Mouse (Mus musculus) mouse embryonic stem cell (cell line): ENCODE measurements at regions not wholly inside any gene's neighbourhood (a gene's known extent, or its start where the extent isn't known, plus 50 kb on each side); places are given as distances from the start of the nearest gene placed in this dataset.

Source experiments
- in situ Hi-C, 2 experiments: fragments of 300-500 bp; cut with MboI; formaldehyde crosslinking; loops; 1 replicate in 1 of 2; 3 replicates in 1 of 2; pipeline ENCODE4 v1.14.3; 2019 to 2020; ENCODE audit warnings: low sequenced_read_pairs in 2 of 2, low pct_unique_long_range_greater_than_20kb in 1 of 2, mixed read lengths in 1 of 2; ENCODE audit not compliant: unreplicated experiment in 1 of 2

DNA sequence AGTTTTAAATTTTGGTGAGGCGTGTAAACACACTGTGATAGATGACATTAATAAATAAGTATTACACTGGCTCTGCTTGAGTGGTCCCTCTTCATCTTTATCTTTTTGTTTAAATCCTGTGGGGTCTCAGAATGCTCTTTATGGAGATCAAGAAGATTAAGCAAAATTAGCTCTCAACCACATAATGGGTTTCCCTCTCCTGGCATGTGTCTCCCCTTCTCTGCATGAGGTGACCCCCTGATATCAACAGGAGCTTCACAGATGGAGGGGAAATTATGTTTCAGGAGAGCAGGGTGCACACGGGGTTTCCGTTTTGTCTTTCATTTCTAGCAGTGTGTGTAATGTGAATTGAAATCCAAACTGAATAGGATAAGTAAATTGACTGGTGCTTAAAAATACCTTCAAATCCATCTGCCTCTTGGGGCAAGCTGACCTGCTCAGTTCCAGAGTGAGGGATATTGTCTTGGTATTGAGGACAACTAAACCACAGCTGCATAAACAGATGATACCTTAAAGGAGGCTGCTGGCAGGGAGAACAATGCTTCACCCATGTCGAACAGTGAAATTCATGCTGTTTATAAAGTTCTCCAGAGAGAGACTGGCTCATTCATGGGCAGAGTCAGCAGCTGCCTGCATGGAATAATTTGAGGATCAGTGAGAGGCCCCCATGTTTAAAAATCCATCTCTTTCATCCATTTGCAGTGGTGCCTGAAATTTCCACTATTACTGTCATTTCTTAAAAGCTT lies 518.3 kb upstream of the Nr2f1 start:
- in situ Hi-C loops, result no loop called here

DNA sequence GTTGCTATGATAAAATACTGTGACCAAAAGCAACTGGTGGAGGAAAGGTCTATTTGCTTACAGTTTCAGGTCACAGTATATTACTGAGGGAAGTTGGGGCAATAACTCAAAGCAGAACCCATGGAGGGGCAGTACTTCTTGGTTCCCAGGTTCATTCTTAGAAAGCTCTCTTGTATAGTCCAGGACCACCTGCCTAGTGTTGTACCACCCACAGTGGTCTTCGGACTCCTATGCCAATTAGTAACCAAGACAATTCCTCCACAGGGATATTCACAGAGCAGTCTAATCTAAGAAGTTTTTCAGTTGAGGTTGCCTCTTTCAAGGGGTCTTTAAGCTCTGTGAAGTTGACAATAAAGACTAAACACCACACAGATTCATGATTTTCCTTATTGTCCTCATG lies 517.6 kb upstream of the Nr2f1 start:
- in situ Hi-C loops, result no loop called here

DNA sequence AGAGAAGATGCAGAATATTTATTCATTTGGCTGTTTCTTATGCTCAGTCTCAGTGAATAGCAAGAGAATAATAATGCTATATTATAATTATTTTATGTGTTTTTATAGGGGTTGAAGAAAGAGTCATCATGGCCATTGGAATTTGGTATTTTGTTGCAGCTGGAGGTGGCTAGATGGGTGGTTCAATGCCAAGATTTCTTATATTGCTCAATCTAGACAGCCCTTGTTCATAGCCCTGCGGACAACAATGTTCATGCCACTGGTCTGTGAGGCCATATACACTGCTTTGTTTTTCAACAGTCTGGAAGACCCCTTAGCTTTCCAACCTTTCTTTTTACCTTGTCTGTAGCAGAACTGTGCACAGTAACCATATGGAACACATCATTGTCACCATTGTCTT lies 505.1 kb upstream of the Nr2f1 start:
- in situ Hi-C loops, result no loop called here

DNA sequence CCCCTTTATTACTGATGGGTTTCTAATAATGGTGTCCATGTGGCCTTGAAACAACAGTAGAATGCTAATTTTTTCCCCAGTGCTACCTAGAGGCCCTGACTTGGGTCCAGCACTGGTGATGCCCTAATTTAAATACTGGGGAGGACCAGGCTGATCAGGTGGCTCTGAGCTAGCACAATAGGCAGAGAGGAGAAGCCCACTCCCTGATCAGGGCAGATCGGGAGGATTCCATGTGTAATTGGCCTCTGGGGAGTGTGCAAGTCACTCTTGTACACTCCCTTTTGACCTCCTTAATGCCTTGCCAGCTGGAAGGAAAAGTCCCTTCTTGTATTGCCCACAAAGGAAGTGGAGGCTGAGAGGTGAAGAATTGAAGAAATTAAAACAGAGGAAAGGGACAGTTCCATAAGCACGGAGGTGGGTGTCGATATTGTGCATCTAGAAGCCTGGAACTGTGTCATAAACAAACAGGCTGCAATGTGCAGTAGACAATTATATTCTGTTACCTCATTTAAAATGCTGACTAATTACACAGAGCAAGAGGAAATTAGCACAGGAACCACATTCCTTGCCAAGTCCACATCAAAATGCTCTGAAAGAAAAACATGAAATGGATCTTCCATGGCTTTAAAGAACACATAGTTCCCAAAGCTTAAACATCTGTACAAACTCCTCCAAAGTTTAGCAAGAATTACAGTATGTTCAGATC lies 498.4 kb upstream of the Nr2f1 start:
- in situ Hi-C loops, result no loop called here

DNA sequence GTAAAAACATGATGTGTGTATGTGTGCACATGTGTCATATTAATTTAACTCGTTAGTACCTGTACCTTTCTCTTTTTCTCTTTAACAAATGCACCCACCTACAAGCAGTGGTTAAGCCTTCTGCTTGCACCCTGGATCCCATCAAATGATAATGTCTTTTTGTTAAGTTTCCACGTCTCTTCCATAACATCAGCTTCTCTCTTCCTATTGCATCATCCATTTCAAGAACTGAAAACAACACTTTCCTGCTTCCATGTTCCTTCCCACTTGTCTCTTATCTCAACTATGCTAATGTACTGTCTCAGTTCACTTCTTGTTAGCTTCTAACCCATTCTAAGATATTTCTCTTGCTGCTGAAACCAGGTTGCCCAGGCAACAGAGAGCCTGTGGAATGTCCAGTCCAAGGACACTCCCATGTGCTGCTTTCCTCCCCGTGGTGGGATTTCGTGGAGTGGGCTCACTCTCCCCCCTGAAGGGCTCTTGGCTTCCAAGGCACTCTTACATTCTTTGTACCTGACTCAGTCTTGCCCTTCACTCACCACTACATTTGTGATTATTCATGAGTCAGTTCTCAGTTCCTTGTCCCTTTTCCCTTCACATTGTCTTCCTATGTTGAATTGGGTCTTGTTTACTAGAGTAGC lies 479.8 kb upstream of the Nr2f1 start:
- in situ Hi-C loops, result no loop called here

DNA sequence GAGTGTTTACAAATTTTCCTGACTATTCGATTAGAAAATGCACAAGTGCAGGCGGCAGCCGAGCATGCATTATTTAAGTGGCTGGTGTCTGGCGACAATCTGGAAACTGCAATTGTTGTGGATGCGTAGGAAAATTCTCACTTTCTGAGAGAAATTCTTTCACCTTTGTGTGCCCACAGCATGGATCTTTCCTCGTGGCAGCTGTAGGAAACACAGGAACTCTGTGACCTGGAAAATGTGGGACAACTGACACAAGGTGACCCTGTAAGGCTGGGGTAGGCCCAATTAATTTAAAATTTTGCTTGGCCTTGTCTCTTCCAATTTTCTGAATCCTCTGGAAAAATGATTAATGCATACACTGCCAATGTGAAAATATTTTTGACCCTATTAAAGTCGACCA lies 478.7 kb upstream of the Nr2f1 start:
- in situ Hi-C loops, result no loop called here

DNA sequence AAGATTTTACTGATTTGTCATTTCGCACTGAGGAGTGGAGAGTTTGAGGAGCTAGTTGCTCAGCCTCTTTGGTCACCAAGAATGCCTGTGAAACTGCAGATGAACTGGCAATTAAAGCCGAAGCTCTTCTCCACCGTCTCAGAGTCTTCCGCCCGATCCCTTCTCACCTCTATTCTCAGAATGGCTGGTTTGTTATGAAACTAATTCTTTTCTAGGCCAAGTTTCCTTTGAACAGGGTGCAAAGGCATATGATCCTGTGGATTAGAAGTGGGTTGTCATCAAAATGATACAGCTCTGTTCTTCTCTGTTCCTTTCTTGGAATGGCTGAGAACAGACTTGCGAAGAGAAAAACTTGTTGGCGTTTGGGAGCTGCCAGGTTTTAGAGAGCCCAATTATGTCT lies 458.7 kb upstream of the Nr2f1 start:
- in situ Hi-C loops, result no loop called here

DNA sequence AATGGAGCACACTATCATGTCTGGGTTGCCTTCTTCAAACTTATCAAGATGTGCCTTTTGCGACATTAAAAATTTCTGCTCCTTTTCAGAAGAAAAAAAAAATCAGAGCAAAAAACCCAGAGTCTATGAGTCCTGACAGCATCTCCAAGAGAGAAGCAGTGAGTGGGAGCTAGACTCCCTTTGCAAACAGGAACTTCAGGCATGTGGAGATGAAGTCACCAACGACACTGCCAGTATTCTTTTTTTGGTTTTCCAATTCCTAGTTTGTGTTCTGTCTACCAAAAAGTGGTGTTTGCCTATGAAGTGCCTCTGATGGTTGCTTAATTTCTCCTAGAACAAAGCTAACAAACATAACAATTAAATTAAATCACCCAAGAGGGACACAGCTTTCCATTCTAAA lies 457.2 kb upstream of the Nr2f1 start:
- in situ Hi-C loops, result no loop called here

DNA sequence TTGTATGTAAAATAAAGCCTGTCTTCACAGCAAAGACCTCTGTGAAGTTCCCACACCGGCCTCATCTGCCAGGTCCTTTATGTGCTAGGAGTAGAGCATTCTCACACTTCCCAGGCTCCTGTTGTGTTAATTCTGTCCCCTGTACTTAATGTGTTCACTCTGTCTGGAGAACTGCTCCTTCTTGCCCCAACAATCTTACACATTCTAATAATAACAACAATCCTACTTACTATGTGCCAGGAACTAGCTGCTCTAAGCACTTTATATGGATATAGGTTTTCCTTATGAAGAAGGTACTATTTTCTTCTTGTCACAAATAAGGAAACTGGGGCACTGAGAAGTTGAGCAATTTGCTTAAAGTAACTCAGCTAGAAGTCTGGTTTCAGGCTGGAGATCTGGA lies 456.6 kb upstream of the Nr2f1 start:
- in situ Hi-C loops, result no loop called here

DNA sequence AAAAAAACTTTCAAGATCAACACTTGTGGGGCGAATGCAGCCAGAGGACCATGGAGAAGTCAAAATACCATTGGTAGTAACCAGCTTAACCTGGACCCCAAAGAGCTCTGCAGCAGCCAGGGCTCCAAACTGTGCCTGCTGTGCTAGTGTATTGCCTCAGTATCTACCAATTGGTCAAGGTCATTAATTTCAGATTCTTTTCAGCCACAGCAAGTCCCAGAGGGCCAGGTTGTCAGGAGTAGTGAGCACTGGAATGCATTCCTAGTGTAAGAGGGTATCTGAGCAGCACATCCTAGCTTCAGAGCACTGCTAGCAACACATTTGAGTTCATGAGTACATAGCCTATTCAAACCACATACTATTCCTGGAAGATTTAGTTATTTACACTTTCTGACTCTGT lies 451.3 kb upstream of the Nr2f1 start:
- in situ Hi-C loops, result no loop called here

DNA sequence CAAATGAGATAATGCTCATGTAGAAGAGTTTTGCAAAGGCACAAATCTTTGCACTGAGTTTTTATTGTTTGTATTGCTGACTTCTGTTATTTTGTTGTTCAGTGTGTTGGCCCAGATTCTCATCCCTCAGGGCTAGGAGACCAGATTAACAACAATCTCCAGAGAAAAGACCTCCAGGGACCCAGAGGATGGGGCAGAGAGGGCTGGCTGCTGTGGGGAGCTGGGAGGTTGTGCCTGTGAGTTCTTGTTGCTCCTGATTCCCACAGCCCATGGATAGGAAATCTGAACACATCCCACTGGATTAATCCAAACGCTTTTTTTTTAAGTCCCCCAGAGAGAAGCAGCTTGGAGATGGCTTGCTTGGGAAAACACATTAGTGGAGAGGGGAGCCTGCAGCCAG lies 445.0 kb upstream of the Nr2f1 start:
- in situ Hi-C loops, result loop anchor here in 1 of 2 experiments (25.0 kb wide), 1 partner anchor 393 kb away; no protein-coding TSS in a partner anchor

DNA sequence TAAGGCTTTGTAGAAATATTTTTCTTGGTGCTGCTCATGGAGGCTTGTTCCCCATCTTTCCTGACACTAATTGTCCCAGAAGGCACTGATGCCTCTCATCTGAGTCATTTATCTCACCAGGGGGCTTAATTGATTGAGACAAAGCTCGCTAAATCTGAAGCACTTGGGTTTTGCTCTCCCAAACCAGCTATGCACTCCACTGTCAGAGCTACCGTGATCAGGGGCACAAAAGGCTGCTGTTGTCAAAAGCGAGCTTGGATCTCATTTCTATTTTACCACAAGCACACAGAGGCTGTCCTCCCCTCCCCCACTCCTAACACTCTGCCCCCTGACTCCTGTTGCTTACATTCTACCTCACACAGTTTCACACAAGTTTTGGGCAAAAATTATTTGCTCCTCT lies 443.5 kb upstream of the Nr2f1 start:
- in situ Hi-C loops, result loop anchor here in 1 of 2 experiments (25.0 kb wide), 1 partner anchor 394 kb away; no protein-coding TSS in a partner anchor

DNA sequence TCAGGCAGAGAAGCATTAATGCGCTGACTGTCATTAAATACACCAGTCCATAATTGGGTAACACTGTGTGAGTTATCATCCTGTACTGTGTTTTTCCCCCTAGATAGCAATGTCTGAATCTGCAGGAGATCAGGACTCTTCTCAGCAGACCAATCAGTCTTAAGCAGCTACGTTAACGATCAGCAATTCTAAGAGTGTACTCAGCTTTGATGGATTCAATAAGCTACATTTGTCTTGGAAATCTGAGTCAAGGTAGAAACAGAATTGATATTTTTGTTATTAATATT lies 442.8 kb upstream of the Nr2f1 start:
- in situ Hi-C loops, result loop anchor here in 1 of 2 experiments (25.0 kb wide), 1 partner anchor 395 kb away; no protein-coding TSS in a partner anchor

DNA sequence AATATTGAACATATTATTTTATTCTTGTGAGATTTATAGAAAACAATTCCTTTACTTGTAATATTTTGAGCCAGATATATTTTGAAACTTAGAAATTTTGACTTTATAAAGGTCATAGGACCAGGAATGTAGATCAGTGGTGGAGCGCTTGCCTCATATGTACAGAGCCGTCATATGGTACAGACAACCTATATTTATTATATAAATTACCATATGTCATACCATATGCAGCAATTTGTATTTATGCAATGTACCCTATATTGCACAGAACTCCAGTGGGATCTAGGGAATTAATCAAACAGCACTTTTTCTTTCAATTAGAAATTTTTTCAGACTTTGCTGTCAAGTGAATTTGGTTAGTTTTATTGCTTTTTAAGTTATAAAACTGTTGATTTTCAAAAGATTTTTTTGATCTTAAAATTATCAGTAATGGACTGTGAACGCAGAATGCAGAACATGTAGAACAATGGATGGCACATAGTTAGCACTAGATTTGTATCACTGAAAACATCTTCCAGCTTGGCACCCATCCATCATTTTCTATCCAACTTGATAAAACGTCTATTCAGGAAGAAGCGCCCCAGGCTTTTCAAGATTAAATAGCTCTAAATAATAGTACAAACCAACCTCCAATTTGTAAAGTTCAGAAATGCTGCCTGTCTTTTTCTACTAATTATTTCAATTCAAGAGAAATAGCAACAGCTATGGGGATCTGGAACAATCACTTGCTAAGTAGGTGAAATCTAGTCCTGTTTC lies 442.3 kb upstream of the Nr2f1 start:
- in situ Hi-C loops, result loop anchor here in 1 of 2 experiments (25.0 kb wide), 1 partner anchor 395 kb away; no protein-coding TSS in a partner anchor

DNA sequence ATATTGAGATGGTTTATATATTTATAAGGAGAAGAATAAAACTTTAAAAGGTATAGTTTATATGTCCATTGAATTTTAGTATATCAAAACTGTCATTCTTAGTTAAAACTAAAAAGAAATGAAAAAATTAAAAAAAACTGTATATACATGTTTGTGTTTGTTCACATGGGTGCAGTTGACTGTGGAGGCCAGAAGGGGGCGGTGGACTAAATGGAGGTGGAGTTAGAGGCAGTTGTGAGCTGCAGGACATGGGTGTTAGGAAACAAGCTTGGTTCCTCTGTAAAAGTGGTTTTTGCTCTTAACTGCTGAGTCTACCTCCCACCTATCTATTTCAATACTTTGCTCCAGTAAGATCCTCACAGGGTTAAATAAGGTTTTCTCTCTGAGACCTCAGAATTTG lies 440.8 kb upstream of the Nr2f1 start:
- in situ Hi-C loops, result loop anchor here in 1 of 2 experiments (25.0 kb wide), 1 partner anchor 397 kb away; no protein-coding TSS in a partner anchor

DNA sequence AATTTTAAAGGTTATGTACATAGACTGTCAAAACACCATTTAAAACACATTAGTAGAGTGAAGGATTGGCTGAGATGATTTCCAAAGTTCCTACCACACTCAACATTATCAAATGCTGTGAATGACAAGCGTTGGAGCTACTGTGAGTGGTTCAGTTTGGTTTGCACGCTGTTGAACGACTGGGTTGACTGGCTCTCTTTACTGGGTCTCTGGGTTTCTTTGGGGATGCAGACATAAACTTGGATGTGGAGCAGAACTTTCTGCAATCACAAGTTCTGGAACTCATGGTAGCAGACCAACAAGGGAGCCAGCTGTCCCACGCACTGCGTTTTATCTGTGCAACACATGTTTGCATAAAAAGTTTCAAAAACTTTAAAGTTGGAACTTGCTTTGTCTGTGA lies 438.9 kb upstream of the Nr2f1 start:
- in situ Hi-C loops, result loop anchor here in 1 of 2 experiments (25.0 kb wide), 1 partner anchor 399 kb away; no protein-coding TSS in a partner anchor

DNA sequence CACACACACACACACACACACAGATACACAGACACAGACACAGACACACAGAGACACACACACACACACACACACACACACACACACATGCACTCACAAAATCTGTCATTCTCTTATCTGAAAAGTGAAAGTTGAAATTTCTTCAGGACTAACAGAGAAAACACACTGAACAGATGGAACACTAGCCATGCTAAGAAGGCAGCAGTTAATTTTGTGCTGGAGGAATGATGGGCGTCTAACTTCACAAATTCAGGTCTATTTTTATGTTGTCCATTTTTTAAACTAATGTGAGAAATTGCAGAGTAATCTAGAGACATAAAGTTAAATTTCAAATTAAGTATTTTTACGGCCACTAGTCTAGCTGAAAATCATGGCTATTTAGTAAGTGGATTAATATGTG lies 432.1 kb upstream of the Nr2f1 start:
- in situ Hi-C loops, result loop anchor here in 1 of 2 experiments (25.0 kb wide), 1 partner anchor 406 kb away; no protein-coding TSS in a partner anchor

DNA sequence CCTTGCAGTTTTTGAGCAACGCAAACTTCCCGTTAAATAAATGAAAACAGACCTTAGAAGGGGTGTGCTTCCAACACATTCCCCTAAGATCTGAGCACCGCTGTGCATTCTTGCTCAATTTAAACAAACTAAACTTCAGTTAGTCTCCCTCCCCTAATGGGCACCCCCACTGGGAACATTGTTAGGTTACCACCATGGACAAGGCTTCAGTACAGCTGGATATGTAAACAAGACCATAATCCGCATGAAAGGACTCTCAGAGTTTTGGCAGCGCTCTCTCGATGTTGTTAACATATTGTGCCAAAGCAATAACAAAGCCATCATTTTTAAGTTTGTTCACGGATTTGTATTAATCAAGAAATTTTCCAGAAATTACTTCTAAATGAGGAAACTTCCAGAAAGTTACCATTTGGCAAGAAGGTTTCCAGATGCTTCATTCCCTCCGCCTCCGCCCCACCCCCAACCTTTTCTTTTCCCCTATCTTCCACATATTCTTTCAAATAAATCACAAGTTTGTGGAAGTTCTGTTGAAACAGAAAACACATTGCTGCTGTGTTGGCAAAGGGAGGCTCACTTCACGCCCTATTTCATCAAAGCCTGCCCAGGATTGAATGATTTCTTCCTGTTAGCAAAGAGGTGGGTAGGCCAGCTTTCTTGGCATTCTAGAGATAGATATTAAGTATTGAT lies 429.6 kb upstream of the Nr2f1 start:
- in situ Hi-C loops, result loop anchor here in 1 of 2 experiments (25.0 kb wide), 1 partner anchor 408 kb away; no protein-coding TSS in a partner anchor
